Mouse (Mus musculus) pancreas, adult 10 weeks (tissue): ENCODE measurements around the gene Ankrd37. TPM values are rescaled to one million over a fixed set of nuclear protein-coding genes. Genes with fewer than 3 reads are reported as not detected.

Source experiments
- polyA plus RNA-seq: library from polyadenylated mRNA; stranded (reverse); fragments of 350-450 nt; fragmentation: Illumina TruSeq; extraction: RNeasy Lipid Tissue Mini Kit (QIAGEN cat#74804); gene quantifications from one replicate; pipeline ENCODE4 v1.2.3, GENCODE M21; 2015; ENCODE audit warnings: low read depth, low replicate concordance; ENCODE audit not compliant: insufficient read depth

Ankrd37 gene
- polyA plus RNA-seq = 5.2 TPM

GRCm38 (mm10) chr8:46005596-46005995, at the start of gene Ankrd37:
Ankrd37 (minus strand) TSS chr8:46005707.

GRCm38 (mm10) chr8:45999138-45999783, 6.2 kb downstream of the Ankrd37 start, which contains the start of gene Lrp2bp:
Lrp2bp (plus strand) TSS chr8:45999303.

GRCm38 (mm10) chr8:45975126-45975836, 30.2 kb downstream of the Ankrd37 start, which contains the start of the genes 1700029J07Rik and Ufsp2:
1700029J07Rik (minus strand) TSS chr8:45975252.
Ufsp2 (plus strand) TSS chr8:45975528.

Other genes with a start within 250 kb of the Ankrd37 start
- gene Pdlim3, start 120.2 kb downstream of the Ankrd37 start, polyA plus RNA-seq = 6.8 TPM
- gene Ccdc110, start 71.1 kb downstream of the Ankrd37 start, polyA plus RNA-seq = not detected
- gene 1700029J07Rik, start 30.5 kb downstream of the Ankrd37 start, polyA plus RNA-seq = 3.3 TPM
- gene Ufsp2, start 30.2 kb downstream of the Ankrd37 start, polyA plus RNA-seq = 14.1 TPM
- not detected for gene Lrp2bp, start 6.4 kb downstream of the Ankrd37 start, polyA plus RNA-seq
- 2.7 TPM for gene Cfap97, start 146.1 kb upstream of the Ankrd37 start, polyA plus RNA-seq
- 3.6 TPM for gene Snx25, start 146.5 kb upstream of the Ankrd37 start, polyA plus RNA-seq
- 22.7 TPM for gene Slc25a4, start 205.6 kb upstream of the Ankrd37 start, polyA plus RNA-seq